Mouse (Mus musculus): ENCODE measurements at regions not wholly inside any gene's neighbourhood (a gene's known extent, or its start where the extent isn't known, plus 50 kb on each side); places are given as distances from the start of the nearest gene placed in this dataset.

DNA sequence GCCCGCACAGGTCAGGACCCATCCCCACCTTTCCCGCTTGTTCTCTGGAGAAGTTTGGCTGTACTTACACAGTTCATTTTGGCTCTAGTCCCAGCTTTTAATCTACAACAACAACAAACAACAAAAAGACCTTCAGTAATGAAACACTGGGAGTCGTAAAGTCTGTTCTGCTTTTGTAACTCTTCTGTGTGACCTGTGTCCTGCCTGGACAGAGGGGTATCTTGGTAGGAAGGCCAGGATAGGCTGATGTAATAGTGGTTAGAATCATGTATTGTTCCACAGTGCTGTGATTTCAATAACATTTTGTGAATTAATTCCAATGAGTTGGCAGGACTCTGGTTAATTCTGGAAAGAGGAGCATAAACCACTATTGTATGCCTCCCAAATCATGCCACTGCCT lies 136.9 kb downstream of the Barhl2 start:
- DNase-seq (ENCODE audit: low spot score in 2 of 2) = no peak

DNA sequence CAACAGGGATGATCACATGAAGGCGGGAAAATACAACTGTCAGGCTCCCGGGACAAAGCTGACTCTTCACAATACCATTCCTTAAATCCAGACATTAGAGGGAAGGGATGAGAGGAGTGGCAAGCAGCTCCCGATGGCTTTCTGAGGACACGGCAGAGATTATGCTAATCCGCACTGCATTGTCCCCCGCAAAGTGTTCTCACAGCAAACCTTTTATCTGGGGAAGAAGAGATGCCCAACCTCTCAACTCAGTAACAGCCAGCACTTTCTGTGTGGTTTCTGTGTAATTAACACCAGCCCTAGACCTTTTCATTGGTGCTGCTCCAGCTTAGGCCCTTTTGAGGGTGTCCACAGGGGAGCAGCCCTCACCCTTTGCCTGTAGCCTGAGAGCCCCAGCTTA lies 137.9 kb downstream of the Barhl2 start:
- no peak for DNase-seq (ENCODE audit: low spot score in 2 of 2)

DNA sequence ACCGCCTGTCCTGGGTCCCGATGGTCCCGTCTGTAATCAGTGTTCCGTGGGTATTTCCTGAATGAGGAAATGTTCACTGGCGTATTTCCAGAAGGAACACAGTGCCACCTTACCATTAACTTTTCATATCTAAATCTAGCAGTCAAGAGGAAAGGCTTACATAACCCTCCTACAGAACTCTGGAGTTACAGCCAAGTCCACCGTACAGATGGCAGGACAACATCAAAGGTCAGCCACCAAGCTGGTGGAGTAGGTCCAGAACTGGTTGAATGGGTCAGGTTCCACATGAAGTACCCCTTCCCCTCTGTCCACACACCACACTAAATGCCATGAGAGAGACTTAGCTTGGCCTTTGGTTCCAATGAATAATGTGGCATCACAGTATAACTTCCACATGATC lies 139.7 kb downstream of the Barhl2 start:
- no peak for DNase-seq (ENCODE audit: low spot score in 2 of 2)

DNA sequence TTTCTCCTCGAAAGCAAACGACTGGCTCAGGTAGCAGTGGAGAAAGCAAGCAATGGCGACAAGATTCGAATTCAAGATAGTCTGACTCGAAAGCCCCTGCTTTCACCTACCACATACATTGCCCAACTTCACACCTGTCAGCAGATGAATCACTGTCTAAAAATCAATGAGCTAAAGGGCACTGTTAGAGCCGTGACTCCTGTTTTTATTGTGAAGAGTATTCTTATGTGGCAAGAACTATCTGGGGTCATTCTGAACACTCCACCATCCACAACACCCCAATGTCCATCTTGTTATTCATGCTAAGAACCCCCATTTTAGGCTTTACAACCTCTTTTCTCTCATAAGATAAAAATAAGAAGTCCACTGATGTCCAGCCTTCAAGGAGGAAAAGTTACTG lies 144.1 kb downstream of the Barhl2 start:
- DNase-seq (ENCODE audit: low spot score in 2 of 2) = no peak

GRCm38 (mm10) chr5:106301372-106301771 lies 156.6 kb downstream of the Barhl2 start:
- DNase-seq (ENCODE audit: low spot score in 2 of 2) = no peak

DNA sequence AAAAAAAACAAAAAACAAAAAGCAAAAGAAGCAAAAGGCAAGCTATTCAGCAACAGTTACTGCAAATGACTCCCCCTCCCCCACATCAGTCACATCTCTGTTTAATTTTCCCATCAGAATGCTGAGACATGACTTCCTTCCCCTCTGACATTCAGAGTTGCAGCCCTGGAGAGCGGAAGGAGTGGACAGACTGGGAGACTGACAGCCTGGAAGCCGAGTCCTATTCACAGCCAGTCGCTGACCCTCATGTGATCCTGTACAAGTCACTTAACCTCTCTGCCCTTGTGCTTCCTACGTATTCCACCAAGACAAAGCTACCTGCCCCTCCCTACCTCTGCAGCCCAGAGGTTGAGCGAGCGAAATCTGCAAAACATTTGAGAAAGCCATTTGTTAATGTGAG lies 161.2 kb downstream of the Barhl2 start:
- DNase-seq (ENCODE audit: low spot score in 2 of 2) = no peak

DNA sequence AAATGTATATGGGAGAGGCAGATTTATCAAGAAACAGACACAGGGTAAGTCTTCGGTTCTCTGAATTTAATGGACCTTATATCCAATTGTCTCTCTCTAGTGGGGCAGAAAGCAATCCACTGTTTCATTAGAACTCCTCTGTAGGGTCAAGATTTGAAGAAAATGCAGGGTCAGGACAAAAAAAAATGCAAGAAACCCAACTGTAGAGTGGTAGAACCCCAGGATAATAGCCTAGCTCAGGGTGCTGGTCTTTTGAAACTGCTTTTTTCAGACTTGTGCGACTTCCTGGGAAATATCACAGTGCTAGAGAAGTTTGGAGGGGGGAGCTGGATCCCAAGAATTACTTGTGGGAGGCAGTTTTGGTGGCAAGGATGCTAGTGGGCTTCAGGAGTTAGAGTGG lies 162.0 kb downstream of the Barhl2 start:
- DNase-seq (ENCODE audit: low spot score in 2 of 2) = no peak

- no peak for DNase-seq (ENCODE audit: low spot score in 2 of 2)
Observed at GRCm38 (mm10) chr5:106295538-106295937, 162.4 kb downstream of the Barhl2 start.

DNA sequence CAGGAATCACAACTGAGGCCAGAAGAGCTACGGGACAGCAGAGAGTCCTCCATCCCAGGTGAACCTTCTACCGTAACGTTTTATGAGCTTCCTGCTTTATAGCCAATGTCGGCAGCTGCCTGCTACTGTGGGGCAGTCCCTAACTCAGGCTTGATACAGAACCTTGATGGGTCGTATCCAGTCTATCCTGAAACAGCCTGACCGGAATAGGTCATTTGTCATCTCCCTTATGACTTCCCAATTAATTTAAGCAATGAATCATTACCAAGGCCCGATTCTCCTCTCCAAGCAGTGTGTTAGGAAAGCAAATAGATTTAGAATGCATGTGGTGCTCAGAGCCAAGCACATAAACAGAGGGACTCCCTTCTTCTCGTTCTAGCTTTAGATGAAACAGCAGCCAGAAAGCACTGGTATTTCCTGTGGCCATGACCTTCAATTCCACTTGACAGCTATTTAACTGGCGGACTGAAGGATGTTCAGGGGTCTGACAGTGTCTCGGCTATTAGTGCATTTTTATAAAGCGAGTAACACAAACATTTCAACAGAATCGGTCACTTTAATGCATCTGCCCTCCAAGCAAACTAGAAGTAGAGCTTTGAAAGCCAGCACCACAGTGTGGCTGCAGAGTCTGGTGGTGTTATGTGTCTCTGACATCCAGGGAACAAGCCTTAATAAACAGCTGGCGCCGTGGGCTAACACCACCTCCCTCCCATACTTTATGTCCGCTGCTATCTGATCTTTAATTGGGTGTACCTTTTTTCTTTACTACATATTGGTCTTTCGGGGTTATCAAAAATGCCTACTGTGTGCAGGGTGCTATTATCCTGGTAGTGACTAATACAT lies 165.4 kb downstream of the Barhl2 start:
- no peak for DNase-seq (ENCODE audit: low spot score in 2 of 2)

DNA sequence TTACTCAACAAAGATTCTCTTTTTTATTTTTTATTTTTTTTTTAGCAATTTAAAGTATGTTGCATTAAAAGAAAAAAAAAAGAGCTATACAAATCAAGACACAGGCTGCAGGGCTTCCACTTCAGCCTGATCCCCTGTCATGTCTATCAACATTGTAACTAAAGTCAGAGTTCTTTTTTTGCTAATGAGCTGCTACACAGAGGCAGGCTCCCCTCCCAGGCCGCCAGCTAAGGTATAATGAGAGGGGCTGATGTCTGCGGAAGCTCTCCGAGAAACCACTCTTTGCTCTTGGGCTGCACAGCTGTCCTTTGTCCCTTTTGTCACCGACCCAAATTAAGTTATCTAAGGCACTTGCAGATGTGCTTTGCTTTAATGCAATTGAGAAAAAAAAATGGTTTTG lies 172.8 kb downstream of the Barhl2 start:
- no peak for DNase-seq (ENCODE audit: low spot score in 2 of 2)

GRCm38 (mm10) chr5:106284731-106285130 lies 173.2 kb downstream of the Barhl2 start:
- no peak for DNase-seq (ENCODE audit: low spot score in 2 of 2)

DNA sequence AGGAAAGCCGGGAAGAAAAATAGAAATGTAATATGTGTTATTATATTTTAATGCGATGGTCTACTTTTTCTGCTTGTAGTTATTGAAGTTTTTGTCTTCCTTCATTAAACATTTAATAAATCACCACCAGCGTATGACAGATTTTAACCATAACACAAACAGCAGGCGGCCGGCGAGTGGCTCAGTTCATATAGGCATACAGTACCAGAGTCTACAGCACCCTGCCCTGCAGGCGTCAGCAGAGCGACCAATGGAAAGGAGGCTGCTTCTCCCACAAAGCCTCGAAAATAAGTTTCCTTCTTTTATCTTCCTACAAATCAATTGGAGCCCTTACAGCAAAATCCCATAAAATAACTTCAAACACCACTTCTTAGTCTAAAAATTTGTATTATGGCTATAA lies 175.3 kb downstream of the Barhl2 start:
- DNase-seq (ENCODE audit: low spot score in 2 of 2) = no peak

GRCm38 (mm10) chr5:106277786-106278185 lies 180.2 kb downstream of the Barhl2 start:
- no peak for DNase-seq (ENCODE audit: low spot score in 2 of 2)

DNA sequence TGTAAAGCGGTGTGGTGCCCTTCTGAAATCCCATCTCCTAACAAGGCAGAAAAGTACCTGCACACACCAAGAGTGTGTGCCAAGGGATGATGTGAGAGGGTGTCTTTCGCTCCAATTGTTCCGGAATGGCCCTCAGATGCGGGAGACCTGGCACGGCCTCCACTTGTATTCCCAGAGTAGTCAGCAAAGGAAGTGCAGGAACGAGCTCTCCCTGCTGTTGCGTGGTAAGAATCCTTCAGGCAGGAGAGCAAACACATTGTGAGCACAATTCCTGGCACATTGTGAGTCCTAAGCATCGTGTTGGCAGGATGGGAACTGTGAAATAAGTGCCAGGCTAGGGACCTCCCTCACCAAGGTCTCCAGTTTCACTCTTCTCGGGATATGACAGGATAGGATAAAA lies 180.7 kb downstream of the Barhl2 start:
- no peak for DNase-seq (ENCODE audit: low spot score in 2 of 2)

- no peak for DNase-seq (ENCODE audit: low spot score in 2 of 2)
Observed at GRCm38 (mm10) chr5:106276186-106276585, 181.8 kb downstream of the Barhl2 start.

GRCm38 (mm10) chr5:106274617-106275016 lies 183.3 kb downstream of the Barhl2 start:
- no peak for DNase-seq (ENCODE audit: low spot score in 2 of 2)

DNA sequence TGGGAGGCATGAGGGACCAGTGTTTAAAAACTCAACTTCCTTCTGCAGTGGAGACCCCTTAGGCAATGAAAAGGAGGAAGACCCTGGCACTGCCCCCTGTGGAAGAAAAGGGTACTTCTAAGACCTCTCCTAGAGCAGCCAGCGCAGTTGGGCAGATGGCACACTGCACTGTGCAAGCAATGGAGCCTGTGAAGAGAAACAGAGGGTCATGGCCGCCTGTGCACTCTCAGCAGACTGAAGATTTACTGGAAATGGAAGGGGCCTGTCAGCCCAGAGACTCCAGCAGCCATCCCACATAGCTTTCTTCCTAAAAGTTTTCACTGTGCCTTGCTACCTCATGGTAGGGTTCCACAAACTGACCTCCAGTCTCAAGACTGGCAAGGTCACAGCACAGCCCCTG lies 193.4 kb downstream of the Barhl2 start:
- DNase-seq (ENCODE audit: low spot score in 2 of 2) = no peak

- no peak for DNase-seq (ENCODE audit: low spot score in 2 of 2)
Observed at GRCm38 (mm10) chr5:106257179-106257578, 200.8 kb downstream of the Barhl2 start.

GRCm38 (mm10) chr5:106229154-106229553 lies 228.8 kb downstream of the Barhl2 start:
- no peak for DNase-seq (ENCODE audit: low spot score in 2 of 2)

DNA sequence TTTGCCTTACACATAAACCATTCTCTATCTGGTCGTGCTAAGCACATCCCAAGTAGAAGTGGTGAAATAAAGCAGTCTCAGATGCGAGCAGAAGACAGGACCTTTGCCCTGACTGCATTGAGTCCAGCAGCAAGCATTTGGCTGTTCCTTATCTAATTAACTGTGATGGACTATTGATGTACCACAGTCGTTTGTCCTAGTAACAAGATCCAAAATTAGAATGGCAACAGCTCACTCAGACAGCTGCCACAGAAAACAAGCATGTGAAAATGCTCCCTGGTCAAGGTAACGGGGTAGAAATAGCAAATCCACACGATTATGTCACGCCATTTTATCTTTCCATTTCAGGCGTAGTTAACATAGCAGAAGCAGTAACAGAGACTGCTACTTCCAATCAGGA lies 233.8 kb downstream of the Barhl2 start:
- no peak for DNase-seq (ENCODE audit: low spot score in 2 of 2)

DNA sequence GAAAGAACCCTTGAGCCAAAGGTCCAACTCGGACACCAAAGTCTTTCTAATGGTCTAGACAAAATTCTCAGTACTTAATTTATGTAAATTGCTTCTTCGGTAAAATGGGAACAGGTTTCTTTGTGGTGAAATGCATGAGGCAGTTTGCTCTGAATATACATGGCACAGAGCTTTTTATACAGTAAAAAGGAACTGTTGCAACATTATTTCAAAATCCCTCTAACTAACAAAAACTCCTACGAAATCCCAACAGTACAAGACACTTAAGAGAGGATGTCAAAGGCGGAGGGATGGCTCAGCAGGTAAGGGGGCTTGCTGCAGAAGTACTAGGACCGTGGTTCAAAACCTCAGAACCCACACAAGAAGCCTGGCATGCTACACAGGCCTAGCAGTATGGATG lies 248.4 kb downstream of the Barhl2 start:
- no peak for DNase-seq (ENCODE audit: low spot score in 2 of 2)

- DNase-seq (ENCODE audit: low spot score in 2 of 2) = no peak
Observed at GRCm38 (mm10) chr5:106207706-106208105, 250.3 kb downstream of the Barhl2 start.

DNA sequence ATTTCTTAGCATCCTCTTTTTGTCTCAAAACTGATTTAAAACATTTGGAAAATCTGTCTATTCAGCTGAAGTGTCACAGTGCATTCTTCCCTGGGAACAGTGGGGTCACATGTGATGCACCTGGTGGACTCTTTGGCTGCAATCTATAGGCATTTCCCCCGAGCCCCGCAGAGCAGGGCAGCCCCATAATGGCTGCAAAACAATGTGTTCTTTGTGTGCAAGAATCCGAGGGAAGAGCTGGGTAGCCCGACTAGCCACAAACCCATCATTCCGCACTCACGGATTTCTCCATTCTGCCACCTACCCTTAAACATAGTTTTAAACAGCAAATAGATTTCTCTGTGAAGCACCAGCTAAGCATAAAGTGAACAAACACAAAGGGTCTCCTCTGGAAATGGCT lies 252.2 kb downstream of the Barhl2 start:
- no peak for DNase-seq (ENCODE audit: low spot score in 2 of 2)

Data from gastrocnemius, postnatal 4 days (tissue).